Mouse (Mus musculus) embryonic facial prominence, embryonic 11.5 days (tissue): ENCODE results near the gene F7. TPM values are rescaled to one million over a fixed set of nuclear protein-coding genes. Genes with fewer than 3 reads are reported as not detected.

Experiments
- ATAC-seq: fragments of 200-750 bp; cut with Nextera tagmentation; replicated peaks from 2 replicates; pipeline ENCODE4 v1.8.0; 2017; ENCODE audit warnings: low read depth; ENCODE audit not compliant: insufficient number of reproducible peaks, low FRiP score, low TSS enrichment
- DNase-seq: peaks from one replicate; pipeline ENCODE4 v3.0.0-alpha.2; 2015; ENCODE audit warnings: low spot score
- H3K27ac ChIP-seq: fragments of 300-500 bp; sonication (generic); replicated peaks from 2 replicates; pipeline ENCODE4 v1.5.1; 2014; ENCODE audit warnings: mild to moderate bottlenecking, low read depth, low read length, control low read depth
- H3K27me3 ChIP-seq: fragments of 300-500 bp; sonication (generic); 2 replicates; pipeline ENCODE4 v1.6.1; 2014; ENCODE audit warnings: mild to moderate bottlenecking, low read length, moderate library complexity, mixed read lengths; ENCODE audit not compliant: control insufficient read depth, insufficient read depth
- H3K36me3 ChIP-seq: fragments of 300-500 bp; sonication (generic); replicated peaks from 2 replicates; pipeline ENCODE4 v1.6.1; 2014; ENCODE audit warnings: low read depth, mild to moderate bottlenecking, low read length, moderate library complexity, mixed read lengths; ENCODE audit not compliant: control insufficient read depth, insufficient read depth
- H3K4me1 ChIP-seq: fragments of 300-500 bp; sonication (generic); 2 replicates; pipeline ENCODE4 v1.6.1; 2014; ENCODE audit warnings: low read length, mixed read lengths; ENCODE audit not compliant: control insufficient read depth, insufficient read depth
- H3K4me2 ChIP-seq: fragments of 300-500 bp; sonication (generic); 2 replicates; pipeline ENCODE4 v1.6.1; 2014; ENCODE audit warnings: low read depth, mild to moderate bottlenecking, control low read depth, low read length, moderate library complexity
- H3K4me3 ChIP-seq: fragments of 300-500 bp; sonication (generic); 2 replicates; pipeline ENCODE4 v1.5.1; 2014; ENCODE audit warnings: low read depth, low read length, control low read depth
- H3K9ac ChIP-seq: fragments of 300-500 bp; sonication (generic); replicated peaks from 2 replicates; pipeline ENCODE4 v1.6.1; 2014; ENCODE audit warnings: mild to moderate bottlenecking, control low read depth, low read length
- H3K9me3 ChIP-seq: fragments of 300-500 bp; sonication (generic); replicated peaks from 2 replicates; pipeline ENCODE4 v1.6.1; 2016; ENCODE audit warnings: mild to moderate bottlenecking, low read length, inconsistent platforms, mixed read lengths; ENCODE audit not compliant: control insufficient read depth
- WGBS: fragments of 180-500 bp; shearing (Covaris S2); extraction: QIAGEN DNeasy Blood & Tissue Kit; methylation state at CpG from one replicate; pipeline ENCODE4 v1.1.7; 2014; 5-methylcytosine and 5-hydroxymethylcytosine counted together
- polyA plus RNA-seq: library from polyadenylated mRNA; unstranded; fragments of >200 nt; fragmentation: Nextera tagmentation; extraction: Ambion mirVana; gene quantifications from 2 replicates; pipeline ENCODE4 v1.2.1, GENCODE M21; 2014

F7 gene
- polyA plus RNA-seq, 1 experiment from 2014 or later = not detected

GRCm38 (mm10) chr8:12998331-12998730, 27.5 kb upstream of the F7 start:
- Histone ChIP-seq H3K4me2 (no peak overlapping the region), H3K4me1 (peaks cover 5% of the 10 kb centered on the region; the same call in 1 of the 2 replicates), H3K27me3 (no peaks in the 10 kb centered on the region), H3K36me3 (peaks cover 7% of the 10 kb centered on the region), H3K27ac (no peak overlapping the region), H3K4me3 (no peak overlapping the region), H3K9me3 (no peaks in the 10 kb centered on the region), H3K9ac (no peak overlapping the region)
- 82% methylated on average over 8 of the region's 8 CpGs for WGBS
- ATAC-seq (no peak), DNase-seq (no peak)

DNA sequence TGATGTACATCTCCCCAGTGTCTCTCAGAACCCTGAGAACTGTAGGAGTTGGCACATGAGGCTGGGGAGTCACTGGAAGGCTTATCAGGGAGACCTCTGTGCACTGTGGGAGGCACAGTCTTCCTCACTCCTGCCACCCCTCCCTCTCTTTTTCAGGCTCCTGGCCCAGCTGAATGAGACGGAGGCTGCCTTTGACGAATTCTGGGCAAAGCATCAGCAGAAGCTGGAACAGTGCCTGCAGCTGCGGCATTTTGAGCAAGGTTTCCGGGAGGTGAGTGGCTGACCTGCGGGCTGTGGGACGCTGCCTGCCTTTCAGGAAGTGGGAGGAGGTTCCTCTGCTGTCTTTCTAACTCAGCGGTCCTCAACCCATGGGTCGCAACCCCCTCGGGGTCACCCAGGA, 26.0 kb upstream of the F7 start:
- ATAC-seq = no peak
- H3K36me3 ChIP-seq = peaks cover 7% of the 10 kb centered on the region

DNA sequence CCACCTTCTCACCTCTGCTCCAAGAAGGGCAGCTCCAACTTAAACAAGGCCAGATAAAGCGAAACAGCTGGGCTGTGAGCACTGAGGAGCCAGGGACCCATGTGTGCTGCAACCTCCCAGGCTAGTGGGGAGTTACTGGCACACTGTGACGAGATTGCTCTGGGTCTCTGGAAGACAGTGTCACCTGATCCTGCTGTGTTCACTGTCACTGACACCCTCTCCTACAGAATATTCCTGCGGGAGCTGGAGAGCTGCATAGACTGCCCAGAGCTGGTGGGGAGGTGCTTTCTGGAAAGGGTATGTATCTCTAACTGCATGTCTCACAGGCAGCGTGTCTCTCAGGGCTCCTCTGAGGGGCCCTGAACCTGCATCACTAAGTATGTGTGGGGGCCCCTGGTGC, 18.4 kb upstream of the F7 start:
- H3K27ac ChIP-seq = no peak overlapping the region
- DNase-seq (no peak), ATAC-seq (no peak)
- no peaks in the 10 kb centered on the region for H3K9me3 ChIP-seq
- H3K4me2 ChIP-seq = no peak overlapping the region
- H3K9ac ChIP-seq = no peak overlapping the region
- H3K27me3 ChIP-seq = no peaks in the 10 kb centered on the region
- WGBS = 63% methylated on average over 4 of the region's 4 CpGs
- peaks cover 10% of the 10 kb centered on the region for H3K36me3 ChIP-seq
- no peaks in the 10 kb centered on the region for H3K4me1 ChIP-seq
- no peak overlapping the region for H3K4me3 ChIP-seq

More for the DNA sequence above, 26.0 kb upstream of the F7 start:
- WGBS = 86% methylated on average over 9 of the region's 9 CpGs
- DNase-seq = no peak
- no peak overlapping the region for H3K4me2 ChIP-seq
- no peaks in the 10 kb centered on the region for H3K27me3 ChIP-seq
- no peak overlapping the region for H3K9ac ChIP-seq
- no peaks in the 10 kb centered on the region for H3K9me3 ChIP-seq
- H3K27ac ChIP-seq = no peak overlapping the region
- H3K4me1 ChIP-seq = peaks cover 5% of the 10 kb centered on the region; the same call in 1 of the 2 replicates
- no peak overlapping the region for H3K4me3 ChIP-seq

- no peak overlapping the region for H3K9ac ChIP-seq
- no peak overlapping the region for H3K27ac ChIP-seq
- 61% methylated on average over 4 of the region's 4 CpGs for WGBS
- H3K36me3 ChIP-seq = peaks cover 10% of the 10 kb centered on the region
- no peak overlapping the region for H3K4me3 ChIP-seq
- H3K9me3 ChIP-seq = no peaks in the 10 kb centered on the region
- H3K4me1 ChIP-seq = no peaks in the 10 kb centered on the region
- ATAC-seq = no peak
- H3K4me2 ChIP-seq = no peak overlapping the region
- H3K27me3 ChIP-seq = no peaks in the 10 kb centered on the region
- DNase-seq = no peak
Observed at GRCm38 (mm10) chr8:13010313-13010712, 15.5 kb upstream of the F7 start.

- no peaks in the 10 kb centered on the region for H3K4me1 ChIP-seq
- no peaks in the 10 kb centered on the region for H3K27me3 ChIP-seq
- no peak overlapping the region for H3K4me3 ChIP-seq
- no peak overlapping the region for H3K4me2 ChIP-seq
- no peak for ATAC-seq
- H3K36me3 ChIP-seq = no peaks in the 10 kb centered on the region
- H3K27ac ChIP-seq = no peak overlapping the region
- H3K9me3 ChIP-seq = no peaks in the 10 kb centered on the region
- H3K9ac ChIP-seq = no peak overlapping the region
- DNase-seq = no peak
- 50% methylated on average over 4 of the region's 4 CpGs for WGBS
Observed at GRCm38 (mm10) chr8:13019560-13019959, 6.3 kb upstream of the F7 start.

- WGBS = 93% methylated on average over 8 of the region's 8 CpGs
- Histone ChIP-seq H3K4me3 (no peak overlapping the region), H3K27ac (no peak overlapping the region), H3K4me2 (no peak overlapping the region), H3K36me3 (no peaks in the 10 kb centered on the region), H3K27me3 (no peaks in the 10 kb centered on the region), H3K4me1 (no peaks in the 10 kb centered on the region), H3K9ac (no peak overlapping the region), H3K9me3 (no peaks in the 10 kb centered on the region)
- ATAC-seq (no peak), DNase-seq (no peak)
Observed at GRCm38 (mm10) chr8:13021830-13022229, 4.0 kb upstream of the F7 start.

GRCm38 (mm10) chr8:13027615-13028014, 1.8 kb downstream of the F7 start:
- Histone ChIP-seq H3K27me3 (no peaks in the 10 kb centered on the region), H3K4me3 (no peak overlapping the region), H3K27ac (no peak overlapping the region), H3K36me3 (no peaks in the 10 kb centered on the region), H3K4me1 (no peaks in the 10 kb centered on the region), H3K9me3 (no peaks in the 10 kb centered on the region), H3K9ac (no peak overlapping the region), H3K4me2 (no peak overlapping the region)
- 87% methylated on average over 5 of the region's 5 CpGs for WGBS
- no peak for ATAC-seq
- DNase-seq = no peak

DNA sequence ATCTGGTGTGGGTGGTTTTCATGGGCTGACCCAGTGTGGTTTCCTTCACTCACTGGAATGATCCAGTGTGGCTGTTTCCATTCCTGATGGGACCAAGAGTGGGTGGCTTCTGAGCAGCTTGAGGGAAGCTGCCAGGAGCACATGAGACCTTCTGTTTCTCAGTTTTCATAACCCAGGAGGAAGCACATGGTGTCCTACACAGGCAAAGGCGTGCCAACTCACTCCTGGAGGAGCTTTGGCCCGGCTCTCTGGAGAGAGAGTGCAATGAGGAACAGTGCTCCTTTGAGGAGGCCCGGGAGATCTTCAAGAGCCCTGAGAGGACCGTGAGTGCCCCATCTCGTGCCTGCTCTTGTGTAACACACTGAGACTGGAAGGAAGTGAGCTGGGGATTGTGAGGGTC, 2.6 kb downstream of the F7 start:
- whole genome bisulfite sequencing = 85% methylated on average over 5 of the region's 5 CpGs
- no peak overlapping the region for H3K9ac ChIP-seq
- no peak overlapping the region for H3K4me3 ChIP-seq
- H3K4me1 ChIP-seq = no peaks in the 10 kb centered on the region
- H3K9me3 ChIP-seq = no peaks in the 10 kb centered on the region
- H3K27me3 ChIP-seq = no peaks in the 10 kb centered on the region
- ATAC-seq = no peak
- H3K4me2 ChIP-seq = no peak overlapping the region
- H3K27ac ChIP-seq = no peak overlapping the region
- DNase-seq = no peak
- no peaks in the 10 kb centered on the region for H3K36me3 ChIP-seq
